Mouse (Mus musculus) layer of hippocampus, postnatal 36 days (tissue): ENCODE results near the gene Dzank1. TPM values are rescaled to one million over a fixed set of nuclear protein-coding genes. Genes with fewer than 3 reads are reported as not detected.

ENCODE experiments used
- DNase-seq, 2 experiments: peaks; one replicate each; pipeline ENCODE4 v3.0.0; 2022
- total RNA-seq, 2 experiments: library from RNA; stranded (reverse); gene quantifications; 2 replicates each; pipeline ENCODE4 v1.2.3; 2021

The Dzank1 gene
- total RNA-seq: 100 to 1,000 TPM; 130 to 132 TPM

- DNase-seq: peak; percentile 97 to 98
Measured at GRCm38 (mm10) chr2:144526981-144527820, at the start of gene Dzank1, which contains the start of gene Polr3f. Gene Dzank1, minus strand, starts transcription at chr2:144527414. Gene Polr3f, plus strand, starts transcription at chr2:144527718.

- peak; percentile 96 for DNase-seq
Measured at GRCm38 (mm10) chr2:144555820-144556552, 28.8 kb upstream of the Dzank1 start, which contains the start of gene Sec23b. Gene Sec23b, plus strand, starts transcription at chr2:144556229.

- no peak for DNase-seq
Measured at GRCm38 (mm10) chr2:144555286-144555819, 28.1 kb upstream of the Dzank1 start.

- no peak for DNase-seq
Measured at GRCm38 (mm10) chr2:144553905-144554304, 26.7 kb upstream of the Dzank1 start.

GRCm38 (mm10) chr2:144550529-144550928, 23.3 kb upstream of the Dzank1 start, which contains the start of gene Rbbp9:
Gene Rbbp9, minus strand, starts transcription at chr2:144550869.
- DNase-seq: peak; percentile 68 to 74

- no peak for DNase-seq
Measured at GRCm38 (mm10) chr2:144547559-144547958, 20.3 kb upstream of the Dzank1 start.

GRCm38 (mm10) chr2:144545481-144545880, 18.3 kb upstream of the Dzank1 start:
- no peak for DNase-seq

GRCm38 (mm10) chr2:144545061-144545460, 17.8 kb upstream of the Dzank1 start:
- no peak for DNase-seq

- no peak for DNase-seq
Measured at GRCm38 (mm10) chr2:144544630-144545029, 17.4 kb upstream of the Dzank1 start.

GRCm38 (mm10) chr2:144543670-144544069, 16.5 kb upstream of the Dzank1 start:
- DNase-seq: no peak

- DNase-seq: no peak
Measured at GRCm38 (mm10) chr2:144541246-144541645, 14.0 kb upstream of the Dzank1 start.

GRCm38 (mm10) chr2:144537123-144537522, 9.9 kb upstream of the Dzank1 start:
- DNase-seq: no peak

- no peak for DNase-seq
Measured at GRCm38 (mm10) chr2:144527821-144528174, 584 bp upstream of the Dzank1 start.

GRCm38 (mm10) chr2:144525856-144526255, 1.4 kb downstream of the Dzank1 start:
- DNase-seq: no peak

- DNase-seq: no peak
Measured at GRCm38 (mm10) chr2:144519772-144520171, 7.4 kb downstream of the Dzank1 start.

GRCm38 (mm10) chr2:144514619-144515018, 12.6 kb downstream of the Dzank1 start:
- DNase-seq: no peak

- DNase-seq: no peak
Measured at GRCm38 (mm10) chr2:144502134-144502533, 25.1 kb downstream of the Dzank1 start.

- no peak for DNase-seq
Measured at GRCm38 (mm10) chr2:144489342-144489741, 37.9 kb downstream of the Dzank1 start.

- no peak for DNase-seq
Measured at GRCm38 (mm10) chr2:144487476-144487875, 39.7 kb downstream of the Dzank1 start.

- no peak for DNase-seq
Measured at GRCm38 (mm10) chr2:144485439-144485838, 41.8 kb downstream of the Dzank1 start.

- no peak for DNase-seq
Measured at GRCm38 (mm10) chr2:144484084-144484483, 43.1 kb downstream of the Dzank1 start.

- DNase-seq: no peak
Measured at GRCm38 (mm10) chr2:144479421-144479820, 47.8 kb downstream of the Dzank1 start.

- no peak for DNase-seq
Measured at GRCm38 (mm10) chr2:144467203-144467602, 60.0 kb downstream of the Dzank1 start.
